Mouse (Mus musculus) layer of hippocampus, adult 9-10 months (tissue): Measurements from ENCODE around the gene Olfr493.

ENCODE experiments used
- DNase-seq: peaks from one replicate; pipeline ENCODE4 v3.0.0; 2022; ENCODE audit warnings: low spot score

Olfr493 gene

DNA sequence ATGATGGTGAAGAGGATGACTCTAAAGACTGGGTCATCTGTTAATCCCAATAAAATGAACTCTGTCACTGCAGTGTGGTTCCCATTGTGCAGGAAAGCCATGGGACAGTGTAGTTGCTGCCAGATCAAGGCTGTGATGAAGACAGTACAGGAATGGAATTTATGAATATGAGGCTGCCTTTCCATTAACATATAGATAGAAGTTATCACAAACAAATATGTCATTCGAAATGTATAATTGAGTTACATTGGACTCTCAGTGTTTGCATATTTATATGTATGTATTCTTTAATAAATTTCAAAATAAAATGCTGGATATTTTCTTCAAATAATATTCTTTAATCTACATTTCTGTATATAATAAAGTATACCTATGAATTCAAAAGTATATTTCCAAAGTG lies at the start of gene Olfr493:
Olfr493 (minus strand) TSS at position 101 of the 400 bp plus-strand sequence.
- DNase-seq = no peak

- DNase-seq = no peak
Observed at GRCm38 (mm10) chr7:108392867-108393266, 46.1 kb upstream of the Olfr493 start, which contains the start of gene Olfr495. Gene Olfr495, plus strand, starts transcription at chr7:108393167.

DNA sequence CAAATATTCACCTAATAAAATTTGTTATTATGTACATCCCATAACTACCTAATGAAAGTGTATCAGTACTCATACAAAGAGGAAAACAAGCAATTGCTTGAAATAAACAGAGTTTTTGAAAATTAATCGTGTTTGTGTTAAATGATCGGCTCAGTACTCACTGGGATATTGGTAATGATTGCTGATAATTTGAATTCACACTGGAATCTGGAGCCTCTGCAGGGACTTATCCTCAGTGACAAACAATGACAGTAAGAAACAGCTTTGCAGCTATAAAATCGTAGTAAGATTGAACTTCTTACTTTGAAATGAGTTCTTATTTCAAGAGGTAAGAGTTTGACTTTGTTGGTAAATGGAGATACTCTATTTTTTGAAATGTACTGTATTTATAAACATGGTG lies 18.3 kb upstream of the Olfr493 start, which contains the start of gene Olfr494:
Olfr494 (plus strand) TSS at position 301 of the 400 bp plus-strand sequence.
- DNase-seq = no peak

GRCm38 (mm10) chr7:108323574-108323973 lies 23.2 kb downstream of the Olfr493 start, which contains the start of gene Olfr492:
Gene Olfr492, minus strand, starts transcription at chr7:108323674.
- no peak for DNase-seq

- no peak for DNase-seq
Observed at GRCm38 (mm10) chr7:108313151-108313550, 33.6 kb downstream of the Olfr493 start, which contains the start of gene Olfr491. Gene Olfr491, plus strand, starts transcription at chr7:108313451.
